Mouse (Mus musculus) small intestine, adult 2 months (tissue): ENCODE results near the gene Npm1.

Experiments used
- CTCF ChIP-seq: fragments of 200-500 bp; IDR thresholded peaks from 2 replicates; pipeline ENCODE4 v1.5.1; 2012; ENCODE audit warnings: low read depth, mild to moderate bottlenecking, control low read depth, inconsistent platforms, low read length, moderate library complexity, mixed read lengths; ENCODE audit not compliant: insufficient replicate concordance, insufficient read length; ENCODE audit errors: extremely low read depth
- POLR2A ChIP-seq: fragments of 200-500 bp; IDR thresholded peaks from 2 replicates; pipeline ENCODE4 v1.6.1; 2012; ENCODE audit warnings: low read depth, mild to moderate bottlenecking, control low read depth, inconsistent platforms, low read length, moderate library complexity

GRCm38 (mm10) chr11:33149088-33149436, 13.9 kb downstream of the Npm1 start:
- TF ChIP-seq POLR2A: no peak
- no peak for TF ChIP-seq CTCF
